Comparison of ENCODE assay signal across 7 mouse cellular contexts in genomic region chr3:126598881-126599280, GRCm38 (mm10). TPM values are rescaled to one million over a fixed set of nuclear protein-coding genes. Genes with fewer than 3 reads are reported as not detected.
DNase-seq lines count a peak whose midpoint lies in the region; ATAC-seq and TF ChIP-seq lines count a peak whose summit lies in the region.

No protein-coding gene starts in this region.

- H3K27ac ChIP-seq in left cerebral cortex, adult 2 months = no peak overlapping the region
- H3K27ac ChIP-seq in forebrain, embryonic 12.5 days = no peak overlapping the region
- H3K27ac ChIP-seq in intestine, embryonic 15.5 days = no peak overlapping the region
- H3K27ac ChIP-seq in neural tube, embryonic 15.5 days (replicated peaks) = peak overlapping the region; percentile 99

- WGBS in forebrain, embryonic 12.5 days = 36% methylated on average over 3 of the region's 3 CpGs
- 73% methylated on average over 3 of the region's 3 CpGs for WGBS in intestine, embryonic 15.5 days
- WGBS in neural tube, embryonic 15.5 days = 37% methylated on average over 3 of the region's 3 CpGs

- ATAC-seq in forebrain, embryonic 12.5 days (ENCODE audit: low FRiP score) = no peak
- ATAC-seq in intestine, embryonic 15.5 days = no peak
- ATAC-seq in neural tube, embryonic 15.5 days (ENCODE audit: low FRiP score) = no peak
- no peak for ATAC-seq in CD4-positive, CD25-positive, alpha-beta regulatory T cell, adult 4 months

- peaks cover 10% of the 10 kb centered on the region for H3K4me1 ChIP-seq in forebrain, embryonic 12.5 days
- H3K4me1 ChIP-seq in intestine, embryonic 15.5 days (replicated peaks) = no peaks in the 10 kb centered on the region
- peaks cover 19% of the 10 kb centered on the region for H3K4me1 ChIP-seq in neural tube, embryonic 15.5 days

- no peaks in the 10 kb centered on the region for H3K27me3 ChIP-seq in forebrain, embryonic 12.5 days
- no peaks in the 10 kb centered on the region for H3K27me3 ChIP-seq in intestine, embryonic 15.5 days (replicated peaks)
- no peaks in the 10 kb centered on the region for H3K27me3 ChIP-seq in neural tube, embryonic 15.5 days (replicated peaks)

- peak overlapping the region; percentile 92; the same call in 1 of the 2 replicates for H3K4me2 ChIP-seq in forebrain, embryonic 12.5 days
- peak overlapping the region; percentile 80 for H3K4me2 ChIP-seq in intestine, embryonic 15.5 days (replicated peaks)
- peak overlapping the region; percentile 85 for H3K4me2 ChIP-seq in neural tube, embryonic 15.5 days

- no peaks in the 10 kb centered on the region for H3K36me3 ChIP-seq in forebrain, embryonic 12.5 days (replicated peaks)
- H3K36me3 ChIP-seq in intestine, embryonic 15.5 days = 0 out of 2 replicates have a peak, but pooled peaks cover 2% of the 10 kb centered on the region
- H3K36me3 ChIP-seq in neural tube, embryonic 15.5 days = no peaks in the 10 kb centered on the region

- H3K9me3 ChIP-seq in forebrain, embryonic 12.5 days = no peaks in the 10 kb centered on the region
- no peaks in the 10 kb centered on the region for H3K9me3 ChIP-seq in intestine, embryonic 15.5 days
- no peaks in the 10 kb centered on the region for H3K9me3 ChIP-seq in neural tube, embryonic 15.5 days (replicated peaks)

- TF ChIP-seq CTCF in left cerebral cortex, adult 2 months (IDR thresholded peaks at IDR 0.05) = no peak

- intact Hi-C loops in left cerebral cortex, adult 2 months (cut with DNase I) = loop anchor here (5.0 to 10.0 kb wide), 5 partner anchors 62 to 806 kb away; no protein-coding TSS in a partner anchor
- intact Hi-C loops in left cerebral cortex, postnatal 25 days (cut with DNase I) = loop anchor here (5.0 to 10.0 kb wide), 2 partner anchors 93 to 296 kb away; no protein-coding TSS in a partner anchor

- H3K9ac ChIP-seq in forebrain, embryonic 12.5 days = no peak overlapping the region
- H3K9ac ChIP-seq in intestine, embryonic 15.5 days = no peak overlapping the region
- peak overlapping the region; percentile 81; the same call in 1 of the 2 replicates for H3K9ac ChIP-seq in neural tube, embryonic 15.5 days (replicated peaks)

- DNase-seq in left cerebral cortex, adult 2 months (ENCODE audit: extremely low spot score in 1 of 2, low spot score in 2 of 2) = no peak
- no peak for DNase-seq in left cerebral cortex, postnatal 25 days (ENCODE audit: low spot score in 2 of 2)
- no peak for DNase-seq in right cerebral cortex, postnatal 14 days

- H3K4me3 ChIP-seq in left cerebral cortex, adult 2 months = peak overlapping the region; percentile 73
- peak overlapping the region; percentile 75 for H3K4me3 ChIP-seq in forebrain, embryonic 12.5 days (replicated peaks)
- no peak overlapping the region for H3K4me3 ChIP-seq in intestine, embryonic 15.5 days (replicated peaks)
- peak overlapping the region; percentile 72 for H3K4me3 ChIP-seq in neural tube, embryonic 15.5 days (replicated peaks)

RNA-seq across cellular contexts. Expression of gene Camk2d, which starts 2.8 kb away (rescaled TPM):
- total RNA-seq in left cerebral cortex, adult 2 months (2021) = 100 to 1,000 TPM; 176 to 181 TPM
- 100 to 1,000 TPM; 174 to 178 TPM for total RNA-seq in left cerebral cortex, postnatal 25 days (2021)
- polyA plus RNA-seq in forebrain, embryonic 12.5 days (2016; fragmentation: Nextera tagmentation; extraction: Ambion mirVana) = 19.7 and 24.0 TPM in 2 replicates
- 37.8 and 39.9 TPM in 2 replicates for polyA plus RNA-seq in intestine, embryonic 15.5 days (2015; fragmentation: Nextera tagmentation; extraction: Ambion mirVana)
- 119 and 134 TPM in 2 replicates for polyA plus RNA-seq in neural tube, embryonic 15.5 days (2015; fragmentation: Nextera tagmentation; extraction: Ambion mirVana)
- polyA plus RNA-seq in CD4-positive, CD25-positive, alpha-beta regulatory T cell, adult 4 months (2017; shearing (Covaris generic)) = 10 to 100 TPM; 62.2 to 75.6 TPM
